Comparison of ENCODE assay signal across 13 mouse cellular contexts in genomic region chr11:62826106-62826733, GRCm38 (mm10). TPM values are rescaled to one million over a fixed set of nuclear protein-coding genes. Genes with fewer than 3 reads are reported as not detected.
DNase-seq lines count a peak whose midpoint lies in the region; ATAC-seq lines count a peak whose summit lies in the region.
"Had no signal": no experiment of that assay in that cellular context is flagged by ENCODE, and none has a peak within 500 bp of the region (broad histone marks: within the 10 kb centered on the region; RNA-seq: fewer than 3 reads in every experiment).

No protein-coding gene starts in this region.

- DNase-seq in embryonic facial prominence, embryonic 10.5 days (ENCODE audit: low spot score) = no peak
- peak; percentile 61 for DNase-seq in adrenal gland, adult 8-10 months
- peak; percentile 71 to 81 for DNase-seq in kidney, adult 8-10 months
- DNase-seq in right cerebral cortex, postnatal 14 days = no peak
- DNase-seq in heart, postnatal 4 days = no peak
- DNase-seq in retina, embryonic 14.5 days (ENCODE audit: low spot score) = no peak
- DNase-seq: spleen, adult 18-20 months had no signal

- peaks cover 17% of the 10 kb centered on the region; the same call in 1 of the 2 replicates for H3K36me3 ChIP-seq in embryonic facial prominence, embryonic 15.5 days
- H3K36me3 ChIP-seq in embryonic facial prominence, embryonic 10.5 days (replicated peaks) = no peaks in the 10 kb centered on the region
- peaks cover 9% of the 10 kb centered on the region; the same call in 1 of the 2 replicates for H3K36me3 ChIP-seq in limb, embryonic 15.5 days
- H3K36me3 ChIP-seq: forebrain, embryonic 12.5 days; heart, embryonic 15.5 days had no signal

- ATAC-seq in embryonic facial prominence, embryonic 15.5 days (ENCODE audit: insufficient number of reproducible peaks, low FRiP score, low TSS enrichment, low read depth) = no peak
- ATAC-seq in limb, embryonic 15.5 days (ENCODE audit: insufficient number of reproducible peaks, low FRiP score, low TSS enrichment, low read depth) = no peak

- no peak overlapping the region for H3K4me2 ChIP-seq in embryonic facial prominence, embryonic 15.5 days (replicated peaks)
- no peak overlapping the region for H3K4me2 ChIP-seq in limb, embryonic 15.5 days
- H3K4me2 ChIP-seq: forebrain, embryonic 12.5 days; heart, embryonic 15.5 days had no signal

- H3K27me3 ChIP-seq in embryonic facial prominence, embryonic 15.5 days = no peaks in the 10 kb centered on the region
- no peaks in the 10 kb centered on the region for H3K27me3 ChIP-seq in embryonic facial prominence, embryonic 10.5 days (replicated peaks; ENCODE audit: low read depth, poor library complexity, severe bottlenecking)
- no peaks in the 10 kb centered on the region for H3K27me3 ChIP-seq in limb, embryonic 15.5 days
- H3K27me3 ChIP-seq: forebrain, embryonic 12.5 days; heart, embryonic 15.5 days had no signal

- H3K4me1 ChIP-seq in embryonic facial prominence, embryonic 15.5 days = peaks cover 18% of the 10 kb centered on the region
- peaks cover 4% of the 10 kb centered on the region for H3K4me1 ChIP-seq in embryonic facial prominence, embryonic 10.5 days
- peaks cover 33% of the 10 kb centered on the region for H3K4me1 ChIP-seq in limb, embryonic 15.5 days
- H3K4me1 ChIP-seq: forebrain, embryonic 12.5 days had no signal

- H3K4me3 ChIP-seq in embryonic facial prominence, embryonic 15.5 days (replicated peaks) = no peak overlapping the region
- no peak overlapping the region for H3K4me3 ChIP-seq in embryonic facial prominence, embryonic 10.5 days
- no peak overlapping the region for H3K4me3 ChIP-seq in limb, embryonic 15.5 days
- H3K4me3 ChIP-seq: forebrain, embryonic 12.5 days; heart, embryonic 15.5 days had no signal

- no peak overlapping the region for H3K9ac ChIP-seq in embryonic facial prominence, embryonic 15.5 days
- H3K9ac ChIP-seq in limb, embryonic 15.5 days = no peak overlapping the region
- H3K9ac ChIP-seq: forebrain, embryonic 12.5 days; heart, embryonic 15.5 days had no signal

- 0 out of 2 replicates have a peak overlapping the region, but pooled peaks have one; percentile 28 for H3K27ac ChIP-seq in embryonic facial prominence, embryonic 15.5 days (replicated peaks)
- no peak overlapping the region for H3K27ac ChIP-seq in embryonic facial prominence, embryonic 10.5 days (replicated peaks)
- H3K27ac ChIP-seq in limb, embryonic 15.5 days = peak overlapping the region; percentile 47; the same call in 1 of the 2 replicates
- H3K27ac ChIP-seq: forebrain, embryonic 12.5 days; heart, embryonic 15.5 days had no signal

- 71% methylated on average over 6 of the region's 6 CpGs for WGBS in embryonic facial prominence, embryonic 15.5 days
- 74% methylated on average over 6 of the region's 6 CpGs for WGBS in embryonic facial prominence, embryonic 10.5 days
- WGBS in limb, embryonic 15.5 days = 30% methylated on average over 6 of the region's 6 CpGs

- no peaks in the 10 kb centered on the region for H3K9me3 ChIP-seq in embryonic facial prominence, embryonic 15.5 days (replicated peaks)
- H3K9me3 ChIP-seq in embryonic facial prominence, embryonic 10.5 days = no peaks in the 10 kb centered on the region
- H3K9me3 ChIP-seq in limb, embryonic 15.5 days = no peaks in the 10 kb centered on the region
- H3K9me3 ChIP-seq: forebrain, embryonic 12.5 days; G1E; heart, embryonic 15.5 days had no signal

RNA-seq across cellular contexts. Expression of gene Trim16, which starts 6.2 kb away (rescaled TPM):
- polyA plus RNA-seq in embryonic facial prominence, embryonic 15.5 days (2015; fragmentation: Nextera tagmentation; extraction: Ambion mirVana) = 19.8 and 20.9 TPM in 2 replicates
- 2.9 and 3.7 TPM in 2 replicates for polyA plus RNA-seq in embryonic facial prominence, embryonic 10.5 days (2016; fragmentation: Nextera tagmentation; extraction: Ambion mirVana)
- 1 to 10 TPM; 4.8 to 9.2 (median 6.5) TPM for total RNA-seq in adrenal gland, adult 8-10 months (2022)
- polyA plus RNA-seq in limb, embryonic 15.5 days (2015; fragmentation: Nextera tagmentation; extraction: Ambion mirVana) = 24.6 and 26.1 TPM in 2 replicates
- total RNA-seq in heart, postnatal 4 days (2021) = 10 to 100 TPM in 1 of 2 experiments, 1 to 10 TPM in 1; 7.6 to 10.0 TPM
- polyA plus RNA-seq: G1E had no signal

RNA-seq across cellular contexts. Expression of gene Fbxw10, which starts 20.6 kb away (rescaled TPM):
- polyA plus RNA-seq in embryonic facial prominence, embryonic 15.5 days (2015; fragmentation: Nextera tagmentation; extraction: Ambion mirVana) = 0.72 and 1.1 TPM in 2 replicates
- polyA plus RNA-seq in embryonic facial prominence, embryonic 10.5 days (2016; fragmentation: Nextera tagmentation; extraction: Ambion mirVana) = 0.40 and 0.81 TPM in 2 replicates
- total RNA-seq in adrenal gland, adult 8-10 months (2022) = 1 to 10 TPM; 1.1 to 2.2 (median 1.9) TPM
- 0.20 and 0.65 TPM in 2 replicates for polyA plus RNA-seq in limb, embryonic 15.5 days (2015; fragmentation: Nextera tagmentation; extraction: Ambion mirVana)
- total RNA-seq in heart, postnatal 4 days (2021) = under 1 TPM in 1 of 2 experiments, not detected in 1; 0.23 TPM
- polyA plus RNA-seq: G1E had no signal

RNA-seq across cellular contexts. Expression of gene Zfp286, which starts 37.0 kb away (rescaled TPM):
- polyA plus RNA-seq in embryonic facial prominence, embryonic 15.5 days (2015; fragmentation: Nextera tagmentation; extraction: Ambion mirVana) = 22.4 and 23.4 TPM in 2 replicates
- polyA plus RNA-seq in embryonic facial prominence, embryonic 10.5 days (2016; fragmentation: Nextera tagmentation; extraction: Ambion mirVana) = 25.6 and 28.5 TPM in 2 replicates
- 1 to 10 TPM; 2.9 to 4.8 (median 4.3) TPM for total RNA-seq in adrenal gland, adult 8-10 months (2022)
- 21.8 and 22.3 TPM in 2 replicates for polyA plus RNA-seq in limb, embryonic 15.5 days (2015; fragmentation: Nextera tagmentation; extraction: Ambion mirVana)
- total RNA-seq in heart, postnatal 4 days (2021) = 1 to 10 TPM; 1.9 to 2.1 TPM
- total RNA-seq: monocyte, adult 5-6 weeks had no signal
- polyA plus RNA-seq: G1E had no signal

RNA-seq across cellular contexts. Expression of gene Tvp23b, which starts 53.0 kb away (rescaled TPM):
- 79.9 and 81.1 TPM in 2 replicates for polyA plus RNA-seq in embryonic facial prominence, embryonic 15.5 days (2015; fragmentation: Nextera tagmentation; extraction: Ambion mirVana)
- 45.4 and 50.0 TPM in 2 replicates for polyA plus RNA-seq in embryonic facial prominence, embryonic 10.5 days (2016; fragmentation: Nextera tagmentation; extraction: Ambion mirVana)
- 10 to 100 TPM; 55.3 to 69.3 (median 59.9) TPM for total RNA-seq in adrenal gland, adult 8-10 months (2022)
- polyA plus RNA-seq in limb, embryonic 15.5 days (2015; fragmentation: Nextera tagmentation; extraction: Ambion mirVana) = 82.1 and 85.3 TPM in 2 replicates
- 10 to 100 TPM; 18.2 to 22.0 TPM for total RNA-seq in heart, postnatal 4 days (2021)

Comparison
In these comparisons a context has a peak if more than half of its experiments do, and no peak if none do; other contexts are left out.
1. DNase-seq: peak in adrenal gland, adult 8-10 months (single experiment) and kidney, adult 8-10 months (2 of 2); none in embryonic facial prominence, embryonic 10.5 days (single experiment), right cerebral cortex, postnatal 14 days (single experiment), heart, postnatal 4 days (single experiment) and retina, embryonic 14.5 days (single experiment).